Mouse (Mus musculus) lung, embryonic 15.5 days (tissue): Measurements from ENCODE around the gene Sem1. TPM values are rescaled to one million over a fixed set of nuclear protein-coding genes. Genes with fewer than 3 reads are reported as not detected.

Source experiments
- ATAC-seq: fragments of 200-750 bp; cut with Nextera tagmentation; 2 replicates; pipeline ENCODE4 v1.8.0; 2017; ENCODE audit warnings: moderate number of reproducible peaks, borderline replicate concordance; ENCODE audit not compliant: low FRiP score, low TSS enrichment; ENCODE audit errors: extremely low read depth
- H3K27ac ChIP-seq: fragments of 300-500 bp; sonication (generic); 2 replicates; pipeline ENCODE4 v1.5.1; 2015; ENCODE audit warnings: moderate library complexity, mild to moderate bottlenecking, inconsistent platforms
- H3K27me3 ChIP-seq: fragments of 300-500 bp; sonication (generic); 2 replicates; pipeline ENCODE4 v1.6.1; 2015; ENCODE audit warnings: inconsistent platforms
- H3K36me3 ChIP-seq: fragments of 300-500 bp; sonication (generic); 2 replicates; pipeline ENCODE4 v1.6.1; 2015; ENCODE audit warnings: inconsistent platforms
- H3K4me1 ChIP-seq: fragments of 300-500 bp; sonication (generic); 2 replicates; pipeline ENCODE4 v1.6.1; 2015; ENCODE audit warnings: inconsistent platforms
- H3K4me2 ChIP-seq: fragments of 300-500 bp; sonication (generic); 2 replicates; pipeline ENCODE4 v1.6.1; 2015; ENCODE audit warnings: inconsistent platforms, mild to moderate bottlenecking, moderate library complexity
- H3K4me3 ChIP-seq: fragments of 300-500 bp; sonication (generic); 2 replicates; pipeline ENCODE4 v1.5.1; 2015; ENCODE audit warnings: mild to moderate bottlenecking, inconsistent platforms
- H3K9ac ChIP-seq: fragments of 300-500 bp; sonication (generic); 2 replicates; pipeline ENCODE4 v1.6.1; 2015; ENCODE audit warnings: inconsistent platforms
- H3K9me3 ChIP-seq: fragments of 300-500 bp; sonication (generic); 2 replicates; pipeline ENCODE4 v1.6.1; 2016; ENCODE audit warnings: inconsistent platforms
- WGBS: fragments of 180-500 bp; shearing (Covaris S2); methylation state at CpG from one replicate; pipeline ENCODE4 v1.1.7; 2015; 5-methylcytosine and 5-hydroxymethylcytosine counted together
- polyA plus RNA-seq: library from polyadenylated mRNA; unstranded; fragments of >200 nt; fragmentation: Nextera tagmentation; extraction: Ambion mirVana; gene quantifications from 2 replicates; pipeline ENCODE4 v1.2.1, GENCODE M21; 2015

The Sem1 gene
- polyA plus RNA-seq: 244 and 259 TPM in 2 replicates

GRCm38 (mm10) chr6:6578304-6579149 is at the start of gene Sem1:
Sem1 (minus strand) TSS chr6:6578663.
- Histone ChIP-seq H3K27me3 (no peaks in the 10 kb centered on the region), H3K9me3 (no peaks in the 10 kb centered on the region), H3K36me3 (no peaks in the 10 kb centered on the region), H3K27ac (peak within 1 kb of the TSS; percentile 88), H3K4me3 (peak within 1 kb of the TSS; percentile 98), H3K4me1 (peaks cover 15% of the 10 kb centered on the region; the same call in 1 of the 2 replicates), H3K4me2 (peak within 1 kb of the TSS; percentile 62), H3K9ac (peak within 1 kb of the TSS; percentile 97)
- 1% methylated on average over 59 of the region's 59 CpGs for WGBS
- ATAC-seq: peak; percentile 97

DNA sequence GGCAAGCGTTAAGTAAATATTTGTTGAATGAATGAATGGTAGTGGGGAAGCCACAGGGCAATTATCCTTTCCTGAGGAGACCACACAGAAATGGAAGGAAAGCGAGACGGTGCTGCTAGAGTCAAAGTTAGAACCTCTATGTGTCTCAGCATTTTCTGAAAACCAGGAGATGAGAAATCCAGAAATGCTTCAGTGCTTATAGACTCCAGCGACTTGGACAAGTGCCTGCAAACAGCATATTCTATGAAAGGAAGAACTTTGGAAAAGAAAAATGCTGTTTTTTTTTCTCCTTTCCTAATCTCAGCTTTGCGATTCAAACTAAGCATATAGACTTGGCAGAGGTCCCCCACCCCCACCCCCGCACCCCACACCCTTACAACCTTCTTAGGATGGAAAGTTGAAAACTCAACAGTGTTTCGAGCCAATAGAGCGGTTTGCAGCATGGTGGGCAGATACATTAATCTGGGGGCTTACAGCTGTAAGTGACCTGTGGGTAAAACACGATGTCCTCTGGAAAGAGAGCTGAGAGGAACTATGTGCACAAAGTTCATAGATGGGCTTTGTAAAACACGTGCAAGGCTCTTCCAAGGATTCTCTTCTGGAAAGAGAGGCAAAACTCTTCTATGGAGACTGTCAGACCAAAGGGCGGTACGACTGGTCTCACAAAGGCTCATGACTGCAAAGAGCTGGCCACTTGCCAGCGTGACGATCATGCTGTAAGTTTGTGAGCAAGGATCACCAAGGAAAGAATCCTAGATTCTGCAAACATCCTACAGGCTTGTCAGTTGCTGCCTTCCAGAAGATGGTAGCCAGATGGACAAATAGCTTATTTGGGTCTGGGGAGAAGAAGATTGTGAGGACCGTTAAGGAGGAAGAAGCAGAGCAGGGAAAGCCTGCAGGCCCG is 44.6 kb upstream of the Sem1 start:
- H3K9ac ChIP-seq: no peak overlapping the region
- peaks cover 7% of the 10 kb centered on the region; the same call in 1 of the 2 replicates for H3K4me1 ChIP-seq
- no peaks in the 10 kb centered on the region for H3K9me3 ChIP-seq
- ATAC-seq: peak; percentile 57; the same call in 1 of the 2 replicates
- H3K27me3 ChIP-seq: no peaks in the 10 kb centered on the region
- 38% methylated on average over 16 of the region's 16 CpGs for WGBS
- H3K27ac ChIP-seq: peak overlapping the region; percentile 24
- no peaks in the 10 kb centered on the region for H3K36me3 ChIP-seq
- H3K4me3 ChIP-seq: no peak overlapping the region
- H3K4me2 ChIP-seq: peak overlapping the region; percentile 35

GRCm38 (mm10) chr6:6603561-6604544 is 25.4 kb upstream of the Sem1 start:
- H3K27me3 ChIP-seq: no peaks in the 10 kb centered on the region
- H3K4me3 ChIP-seq: no peak overlapping the region
- H3K4me1 ChIP-seq: no peaks in the 10 kb centered on the region
- H3K36me3 ChIP-seq: no peaks in the 10 kb centered on the region
- H3K9me3 ChIP-seq: no peaks in the 10 kb centered on the region
- H3K27ac ChIP-seq: no peak overlapping the region
- ATAC-seq: no peak
- no peak overlapping the region for H3K9ac ChIP-seq
- no peak overlapping the region for H3K4me2 ChIP-seq
- WGBS: 66% methylated on average over 8 of the region's 8 CpGs

DNA sequence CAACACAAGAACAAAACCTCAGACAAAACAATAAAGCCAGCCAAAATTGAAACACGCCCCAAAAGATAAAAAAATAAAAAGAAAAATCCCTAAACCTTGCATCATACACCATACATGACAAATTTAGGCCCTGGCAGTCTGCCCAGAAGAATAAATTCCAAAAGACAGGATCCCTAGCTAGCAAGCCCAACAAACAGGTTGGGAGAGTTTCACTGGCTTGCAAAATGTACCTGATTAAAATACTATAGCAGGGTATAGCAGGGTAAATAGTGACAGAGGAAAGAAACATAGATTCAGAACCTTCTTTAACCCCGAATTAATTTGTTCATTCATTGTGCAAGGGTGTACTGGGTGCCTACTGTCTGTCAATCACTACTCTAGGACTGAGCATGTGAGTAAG is 7.8 kb upstream of the Sem1 start:
- Histone ChIP-seq H3K4me3 (no peak overlapping the region), H3K4me2 (no peak overlapping the region), H3K4me1 (no peaks in the 10 kb centered on the region), H3K27me3 (no peaks in the 10 kb centered on the region), H3K36me3 (no peaks in the 10 kb centered on the region), H3K9me3 (no peaks in the 10 kb centered on the region), H3K9ac (no peak overlapping the region), H3K27ac (no peak overlapping the region)
- no peak for ATAC-seq
- 61% methylated on average over 2 of the region's 2 CpGs for WGBS

- H3K4me3 ChIP-seq: no peak overlapping the region
- 65% methylated on average over 2 of the region's 2 CpGs for WGBS
Measured at GRCm38 (mm10) chr6:6581849-6582248, 3.4 kb upstream of the Sem1 start.

DNA sequence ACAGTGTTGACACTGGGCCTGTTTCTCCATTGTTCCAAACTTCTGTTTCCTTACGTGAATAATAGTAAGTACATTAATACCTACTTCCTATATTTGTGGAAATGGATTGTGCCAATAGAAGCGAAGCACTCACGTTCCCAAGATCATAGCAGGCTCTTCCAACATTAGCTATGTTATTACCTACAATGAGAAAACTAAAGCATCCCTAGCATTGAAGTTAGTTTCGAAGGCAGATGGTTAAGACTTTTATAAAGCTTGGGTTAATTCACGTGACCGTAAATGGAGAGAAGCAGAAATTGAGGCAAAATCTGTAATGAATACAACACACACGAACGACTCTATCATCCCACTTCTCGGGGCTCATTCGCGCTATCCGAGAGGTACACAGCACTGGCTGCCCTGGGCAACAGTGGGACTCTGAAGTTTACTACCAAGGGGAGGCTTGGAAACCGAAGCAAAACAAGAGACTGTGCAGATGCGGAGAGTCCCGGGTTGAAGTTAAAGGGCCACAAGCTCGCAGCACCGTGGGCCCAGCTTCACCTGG is 650 bp downstream of the Sem1 start:
- peaks cover 15% of the 10 kb centered on the region; the same call in 1 of the 2 replicates for H3K4me1 ChIP-seq
- H3K4me2 ChIP-seq: peak overlapping the region; percentile 62
- H3K4me3 ChIP-seq: peak overlapping the region; percentile 98
- ATAC-seq: peak; percentile 56
- peak overlapping the region; percentile 97 for H3K9ac ChIP-seq
- no peaks in the 10 kb centered on the region for H3K36me3 ChIP-seq
- H3K27me3 ChIP-seq: no peaks in the 10 kb centered on the region
- no peaks in the 10 kb centered on the region for H3K9me3 ChIP-seq
- H3K27ac ChIP-seq: peak overlapping the region; percentile 88
- WGBS: 2% methylated on average over 17 of the region's 17 CpGs

More at GRCm38 (mm10) chr6:6581849-6582248, 3.4 kb upstream of the Sem1 start:
- H3K9ac ChIP-seq: no peak overlapping the region
- ATAC-seq: no peak
- no peak overlapping the region for H3K27ac ChIP-seq
- H3K9me3 ChIP-seq: no peaks in the 10 kb centered on the region
- H3K27me3 ChIP-seq: no peaks in the 10 kb centered on the region
- no peak overlapping the region for H3K4me2 ChIP-seq
- H3K36me3 ChIP-seq: no peaks in the 10 kb centered on the region
- peaks cover 6% of the 10 kb centered on the region; the same call in 1 of the 2 replicates for H3K4me1 ChIP-seq

- H3K36me3 ChIP-seq: no peaks in the 10 kb centered on the region
- H3K4me2 ChIP-seq: peak overlapping the region; percentile 62
- H3K9me3 ChIP-seq: no peaks in the 10 kb centered on the region
- no peaks in the 10 kb centered on the region for H3K27me3 ChIP-seq
- 66% methylated on average over 3 of the region's 3 CpGs for WGBS
- peak overlapping the region; percentile 98 for H3K4me3 ChIP-seq
- H3K4me1 ChIP-seq: peaks cover 15% of the 10 kb centered on the region; the same call in 1 of the 2 replicates
- no peak overlapping the region for H3K27ac ChIP-seq
- H3K9ac ChIP-seq: peak overlapping the region; percentile 97; the same call in 1 of the 2 replicates
- ATAC-seq: no peak
Measured at GRCm38 (mm10) chr6:6577291-6577690, 1.2 kb downstream of the Sem1 start.

- Histone ChIP-seq H3K9ac (no peak overlapping the region), H3K27ac (no peak overlapping the region), H3K4me3 (no peak overlapping the region), H3K9me3 (no peaks in the 10 kb centered on the region), H3K4me2 (no peak overlapping the region), H3K36me3 (no peaks in the 10 kb centered on the region), H3K4me1 (peaks cover 15% of the 10 kb centered on the region; the same call in 1 of the 2 replicates), H3K27me3 (no peaks in the 10 kb centered on the region)
- WGBS: 47% methylated on average over 4 of the region's 4 CpGs
- peak; percentile 60 for ATAC-seq
Measured at GRCm38 (mm10) chr6:6575796-6576195, 2.7 kb downstream of the Sem1 start.

- no peak for ATAC-seq
- Histone ChIP-seq H3K9me3 (no peaks in the 10 kb centered on the region), H3K9ac (no peak overlapping the region), H3K27ac (no peak overlapping the region), H3K4me2 (no peak overlapping the region), H3K4me3 (no peak overlapping the region), H3K4me1 (peaks cover 3% of the 10 kb centered on the region; the same call in 1 of the 2 replicates), H3K27me3 (no peaks in the 10 kb centered on the region), H3K36me3 (0 out of 2 replicates have a peak, but pooled peaks cover 3% of the 10 kb centered on the region)
- WGBS: 80% methylated on average over 3 of the region's 3 CpGs
Measured at GRCm38 (mm10) chr6:6568436-6568835, 10.0 kb downstream of the Sem1 start.

GRCm38 (mm10) chr6:6563691-6564090 is 14.8 kb downstream of the Sem1 start:
- whole genome bisulfite sequencing: 73% methylated on average over 5 of the region's 5 CpGs
- Histone ChIP-seq H3K36me3 (0 out of 2 replicates have a peak, but pooled peaks cover 7% of the 10 kb centered on the region), H3K4me3 (no peak overlapping the region), H3K4me1 (peaks cover 6% of the 10 kb centered on the region; the same call in 1 of the 2 replicates), H3K4me2 (no peak overlapping the region), H3K27ac (no peak overlapping the region), H3K9ac (no peak overlapping the region), H3K9me3 (no peaks in the 10 kb centered on the region), H3K27me3 (no peaks in the 10 kb centered on the region)
- no peak for ATAC-seq
